Mouse (Mus musculus): Measurements from ENCODE around the gene Tmem183a. TPM values are rescaled to one million over a fixed set of nuclear protein-coding genes. Genes with fewer than 3 reads are reported as not detected.

Tmem183a gene
- total and polyA plus RNA-seq, 2 experiments from 2014 or later: 125 to 286 TPM

- Histone ChIP-seq H3K36me3 (ENCODE audit: insufficient read depth, low read length) (no peaks in the 10 kb centered on the region), H3K9ac (replicated peaks; ENCODE audit: low read length, poor library complexity, severe bottlenecking) (no peak overlapping the region), H3K4me2 (ENCODE audit: low read depth, low read length, poor library complexity, severe bottlenecking) (no peak overlapping the region), H3K9me3 (ENCODE audit: low read length) (no peaks in the 10 kb centered on the region), H3K4me3 (ENCODE audit: low read depth, low read length) (no peak overlapping the region), H3K4me1 (ENCODE audit: insufficient read depth, low read length) (no peaks in the 10 kb centered on the region), H3K27ac (ENCODE audit: low read depth, low read length) (no peak overlapping the region), H3K27me3 (ENCODE audit: insufficient read depth, low read length) (no peaks in the 10 kb centered on the region)
- no peak for TF ChIP-seq CTCF (IDR thresholded peaks at IDR 0.05)
- no peak for DNase-seq (ENCODE audit: low spot score)
- WGBS: 70% methylated on average over 2 of the region's 2 CpGs
- ATAC-seq (ENCODE audit: low FRiP score): no peak
Observed at GRCm38 (mm10) chr1:134374124-134374523, 12.3 kb upstream of the Tmem183a start.

GRCm38 (mm10) chr1:134368777-134369337 is 7.1 kb upstream of the Tmem183a start:
- H3K9ac ChIP-seq (replicated peaks; ENCODE audit: low read length, poor library complexity, severe bottlenecking): no peak overlapping the region
- H3K27me3 ChIP-seq (ENCODE audit: insufficient read depth, low read length): no peaks in the 10 kb centered on the region
- H3K4me2 ChIP-seq (ENCODE audit: low read depth, low read length, poor library complexity, severe bottlenecking): no peak overlapping the region
- no peaks in the 10 kb centered on the region for H3K36me3 ChIP-seq (ENCODE audit: insufficient read depth, low read length)
- TF ChIP-seq CTCF (IDR thresholded peaks at IDR 0.05): peak; percentile 77
- H3K4me1 ChIP-seq (ENCODE audit: insufficient read depth, low read length): no peaks in the 10 kb centered on the region
- WGBS: 57% methylated on average over 9 of the region's 9 CpGs
- H3K9me3 ChIP-seq (ENCODE audit: low read length): no peaks in the 10 kb centered on the region
- no peak overlapping the region for H3K4me3 ChIP-seq (ENCODE audit: low read depth, low read length)
- ATAC-seq (ENCODE audit: low FRiP score) (no peak), DNase-seq (ENCODE audit: low spot score) (peak; percentile 66)
- no peak overlapping the region for H3K27ac ChIP-seq (ENCODE audit: low read depth, low read length)

- no peak overlapping the region for H3K4me3 ChIP-seq (ENCODE audit: low read depth, low read length)
- no peaks in the 10 kb centered on the region for H3K27me3 ChIP-seq (ENCODE audit: insufficient read depth, low read length)
- ATAC-seq (ENCODE audit: low FRiP score) (no peak), DNase-seq (ENCODE audit: low spot score) (no peak)
- no peaks in the 10 kb centered on the region for H3K4me1 ChIP-seq (ENCODE audit: insufficient read depth, low read length)
- no peak for TF ChIP-seq CTCF (IDR thresholded peaks at IDR 0.05)
- WGBS: 72% methylated on average over 5 of the region's 5 CpGs
- H3K27ac ChIP-seq (ENCODE audit: low read depth, low read length): no peak overlapping the region
- no peak overlapping the region for H3K9ac ChIP-seq (replicated peaks; ENCODE audit: low read length, poor library complexity, severe bottlenecking)
- no peak overlapping the region for H3K4me2 ChIP-seq (ENCODE audit: low read depth, low read length, poor library complexity, severe bottlenecking)
- H3K36me3 ChIP-seq (ENCODE audit: insufficient read depth, low read length): no peaks in the 10 kb centered on the region
- H3K9me3 ChIP-seq (ENCODE audit: low read length): no peaks in the 10 kb centered on the region
Observed at GRCm38 (mm10) chr1:134365491-134365890, 3.7 kb upstream of the Tmem183a start.

- no peak for TF ChIP-seq CTCF (IDR thresholded peaks at IDR 0.05)
- no peak overlapping the region for H3K4me3 ChIP-seq (ENCODE audit: low read depth, low read length)
- H3K9ac ChIP-seq (replicated peaks; ENCODE audit: low read length, poor library complexity, severe bottlenecking): no peak overlapping the region
- DNase-seq (ENCODE audit: low spot score): no peak
- ATAC-seq (ENCODE audit: low FRiP score): no peak
- no peaks in the 10 kb centered on the region for H3K27me3 ChIP-seq (ENCODE audit: insufficient read depth, low read length)
- no peaks in the 10 kb centered on the region for H3K9me3 ChIP-seq (ENCODE audit: low read length)
- H3K36me3 ChIP-seq (ENCODE audit: insufficient read depth, low read length): peaks cover 5% of the 10 kb centered on the region
- no peaks in the 10 kb centered on the region for H3K4me1 ChIP-seq (ENCODE audit: insufficient read depth, low read length)
- WGBS: 75% methylated on average over 4 of the region's 4 CpGs
- no peak overlapping the region for H3K27ac ChIP-seq (ENCODE audit: low read depth, low read length)
- no peak overlapping the region for H3K4me2 ChIP-seq (ENCODE audit: low read depth, low read length, poor library complexity, severe bottlenecking)
Observed at GRCm38 (mm10) chr1:134363194-134363593, 1.4 kb upstream of the Tmem183a start.

GRCm38 (mm10) chr1:134361195-134361856 is 453 bp downstream of the Tmem183a start:
- Histone ChIP-seq H3K4me2 (ENCODE audit: low read depth, low read length, poor library complexity, severe bottlenecking) (peak overlapping the region; percentile 44), H3K27me3 (ENCODE audit: insufficient read depth, low read length) (no peaks in the 10 kb centered on the region), H3K4me1 (ENCODE audit: insufficient read depth, low read length) (no peaks in the 10 kb centered on the region), H3K4me3 (ENCODE audit: low read depth, low read length) (peak overlapping the region; percentile 90), H3K36me3 (ENCODE audit: insufficient read depth, low read length) (peaks cover 13% of the 10 kb centered on the region), H3K9me3 (ENCODE audit: low read length) (no peaks in the 10 kb centered on the region), H3K27ac (ENCODE audit: low read depth, low read length) (peak overlapping the region; percentile 80), H3K9ac (replicated peaks; ENCODE audit: low read length, poor library complexity, severe bottlenecking) (peak overlapping the region; percentile 93)
- TF ChIP-seq CTCF (IDR thresholded peaks at IDR 0.05): no peak
- ATAC-seq (ENCODE audit: low FRiP score): peak; percentile 77
- no peak for DNase-seq (ENCODE audit: low spot score)
- 2% methylated on average over 30 of the region's 44 CpGs for WGBS

GRCm38 (mm10) chr1:134360656-134361055 is 1.1 kb downstream of the Tmem183a start:
- ATAC-seq (ENCODE audit: low FRiP score) (no peak), DNase-seq (ENCODE audit: low spot score) (no peak)
- Histone ChIP-seq H3K4me2 (ENCODE audit: low read depth, low read length, poor library complexity, severe bottlenecking) (peak overlapping the region; percentile 44), H3K9ac (replicated peaks; ENCODE audit: low read length, poor library complexity, severe bottlenecking) (no peak overlapping the region), H3K36me3 (ENCODE audit: insufficient read depth, low read length) (peaks cover 20% of the 10 kb centered on the region), H3K4me1 (ENCODE audit: insufficient read depth, low read length) (no peaks in the 10 kb centered on the region), H3K27me3 (ENCODE audit: insufficient read depth, low read length) (no peaks in the 10 kb centered on the region), H3K27ac (ENCODE audit: low read depth, low read length) (no peak overlapping the region), H3K4me3 (ENCODE audit: low read depth, low read length) (peak overlapping the region; percentile 90), H3K9me3 (ENCODE audit: low read length) (no peaks in the 10 kb centered on the region)
- no peak for TF ChIP-seq CTCF (IDR thresholded peaks at IDR 0.05)
- 82% methylated on average over 7 of the region's 7 CpGs for WGBS
